Mouse (Mus musculus) myocyte (in vitro differentiated cells): ENCODE data around the gene Utf1. TPM values are rescaled to one million over a fixed set of nuclear protein-coding genes. Genes with fewer than 3 reads are reported as not detected.
A peak's percentile ranks its signal among the peaks of the same experiment; 100 is the strongest.

Experiments used
- H3K27me3 ChIP-seq: one replicate; pipeline ENCODE4 v1.6.1; 2011; ENCODE audit not compliant: control insufficient read depth, insufficient read depth, insufficient read length
- H3K36me3 ChIP-seq: one replicate; pipeline ENCODE4 v1.6.1; 2011; ENCODE audit not compliant: control insufficient read depth, insufficient read depth
- H3K4me2 ChIP-seq: one replicate; pipeline ENCODE4 v1.6.1; 2011; ENCODE audit warnings: low read depth, control low read depth
- H3K4me3 ChIP-seq: one replicate; pipeline ENCODE4 v1.5.1; 2011; ENCODE audit warnings: mild to moderate bottlenecking, control low read depth, moderate library complexity
- H3K79me2 ChIP-seq: one replicate; pipeline ENCODE4 v1.6.1; 2011; ENCODE audit not compliant: control insufficient read depth, insufficient read depth
- H3ac ChIP-seq: one replicate; pipeline ENCODE4 v1.6.1; 2011; ENCODE audit not compliant: control insufficient read depth, insufficient read length
- CEBPB ChIP-seq: IDR thresholded peaks from 2 replicates; pipeline ENCODE4 v1.6.1; 2011; ENCODE audit warnings: mild to moderate bottlenecking, moderate library complexity; ENCODE audit not compliant: poor library complexity, insufficient read depth, severe bottlenecking
- E2F4 ChIP-seq: IDR thresholded peaks from one replicate; pipeline ENCODE4 v1.6.1; 2011; ENCODE audit warnings: mild to moderate bottlenecking, control low read depth, moderate library complexity; ENCODE audit not compliant: insufficient read depth
- MAX ChIP-seq: IDR thresholded peaks from one replicate; pipeline ENCODE4 v1.6.1; 2011; ENCODE audit warnings: low read depth, mild to moderate bottlenecking, control low read depth
- MYOD1 ChIP-seq, 3 experiments: IDR thresholded peaks; one replicate each; pipeline ENCODE4 v1.6.1; 2011; ENCODE audit warnings: control low read depth in 2 of 3, low read depth in 2 of 3, mild to moderate bottlenecking in 2 of 3, moderate library complexity in 1 of 3; ENCODE audit not compliant: insufficient read length in 2 of 3, control insufficient read depth in 1 of 3
- MYOG ChIP-seq, 3 experiments: IDR thresholded peaks; one replicate each; pipeline ENCODE4 v1.6.1; 2011; ENCODE audit warnings: control low read depth in 2 of 3, low read depth in 2 of 3, mild to moderate bottlenecking in 2 of 3; ENCODE audit not compliant: insufficient read length in 2 of 3, control insufficient read depth in 1 of 3, insufficient read depth in 1 of 3
- POLR2A ChIP-seq: IDR thresholded peaks from one replicate; pipeline ENCODE4 v1.6.1; 2011; ENCODE audit warnings: low read depth, mild to moderate bottlenecking, control low read depth, moderate library complexity; ENCODE audit not compliant: insufficient read length
- POLR2AphosphoS2 ChIP-seq: IDR thresholded peaks from one replicate; pipeline ENCODE4 v1.6.1; 2011; ENCODE audit warnings: low read depth, control low read depth; ENCODE audit not compliant: insufficient read length
- REST ChIP-seq: IDR thresholded peaks from one replicate; pipeline ENCODE4 v1.6.1; 2011; ENCODE audit warnings: mild to moderate bottlenecking, control low read depth, moderate library complexity; ENCODE audit not compliant: insufficient read depth, insufficient read length
- SRF ChIP-seq: IDR thresholded peaks from one replicate; pipeline ENCODE4 v1.6.1; 2011; ENCODE audit warnings: low read depth; ENCODE audit not compliant: control insufficient read depth, insufficient read length
- TCF12 ChIP-seq: IDR thresholded peaks from one replicate; pipeline ENCODE4 v1.6.1; 2011; ENCODE audit warnings: mild to moderate bottlenecking, control low read depth; ENCODE audit not compliant: poor library complexity, insufficient read depth, severe bottlenecking
- TCF3 ChIP-seq: IDR thresholded peaks from one replicate; pipeline ENCODE4 v1.6.1; 2011; ENCODE audit warnings: low read depth, control low read depth; ENCODE audit not compliant: insufficient read length
- USF1 ChIP-seq: IDR thresholded peaks from one replicate; pipeline ENCODE4 v1.6.1; 2011; ENCODE audit warnings: low read depth, mild to moderate bottlenecking, control low read depth, moderate library complexity
- polyA plus RNA-seq: library from polyadenylated mRNA; unstranded; fragments of >200 nt; fragmentation: generic; extraction: Trizol; gene quantifications from one replicate; pipeline ENCODE4 v1.2.1, GENCODE M21; 2012; ENCODE audit warnings: missing spikeins

The Utf1 gene
- polyA plus RNA-seq, 1 experiment, result not detected

DNA sequence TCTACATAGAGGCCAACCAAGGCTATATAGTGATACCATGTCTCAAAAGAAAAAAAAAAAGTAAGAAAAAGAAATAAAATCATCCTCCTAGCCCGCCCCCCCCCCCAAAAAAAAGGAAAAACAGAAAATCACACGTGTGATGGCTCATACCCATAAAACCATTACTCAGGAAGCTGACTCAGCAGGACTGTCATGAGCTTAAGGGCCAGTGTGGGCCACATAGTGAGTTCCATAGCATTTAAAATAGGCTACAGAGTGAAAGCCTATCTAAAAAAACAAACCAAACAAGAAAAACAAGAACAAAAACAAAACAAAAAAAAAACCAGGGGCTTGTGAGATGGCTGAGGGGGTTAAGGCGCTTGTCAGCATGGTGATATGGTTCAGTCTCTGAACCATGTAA, 37.2 kb downstream of the Utf1 start:
- H3K27me3 ChIP-seq, result no peaks in the 10 kb centered on the region
- no peak for TF ChIP-seq TCF12
- no peak for TF ChIP-seq POLR2A
- TF ChIP-seq SRF, result no peak
- no peak for TF ChIP-seq REST
- TF ChIP-seq POLR2AphosphoS2, result no peak
- no peak for TF ChIP-seq TCF3
- no peak for TF ChIP-seq CEBPB
- no peak for TF ChIP-seq MYOG (IDR thresholded peaks at IDR 0.05; ENCODE audit: control insufficient read depth in 1 of 3, insufficient read depth in 1 of 3, insufficient read length in 2 of 3, low read depth in 2 of 3)
- no peak for TF ChIP-seq MYOD1 (IDR thresholded peaks at IDR 0.05; ENCODE audit: control insufficient read depth in 1 of 3, insufficient read length in 2 of 3, low read depth in 2 of 3)
- no peak for TF ChIP-seq MAX
- TF ChIP-seq USF1, result no peak
- no peak for TF ChIP-seq E2F4

DNA sequence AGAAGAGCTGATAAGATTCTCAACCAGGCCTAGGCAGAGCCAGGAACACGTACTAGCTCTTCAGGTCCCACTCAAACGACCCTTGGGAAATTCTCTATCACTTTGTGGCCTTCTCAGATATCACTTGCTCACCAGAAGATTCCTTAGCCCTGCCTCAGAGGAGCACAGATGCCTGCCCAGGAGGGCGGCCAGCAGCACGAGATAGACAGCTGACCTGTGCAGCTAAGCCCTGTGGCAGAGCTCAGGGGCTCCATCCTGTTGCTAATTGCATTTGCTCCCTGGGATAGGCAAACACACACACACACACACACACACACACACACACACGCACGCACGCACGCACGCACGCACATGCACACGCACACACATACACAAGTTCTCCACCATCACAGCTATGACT, 38.5 kb downstream of the Utf1 start:
- Histone ChIP-seq H3K79me2 (no peaks in the 10 kb centered on the region), H3K4me2 (no peak overlapping the region), H3K4me3 (no peak overlapping the region), H3ac (no peak overlapping the region), H3K36me3 (no peaks in the 10 kb centered on the region), H3K27me3 (no peaks in the 10 kb centered on the region)
- TF ChIP-seq E2F4 (no peak), MYOG (IDR thresholded peaks at IDR 0.05; ENCODE audit: control insufficient read depth in 1 of 3, insufficient read depth in 1 of 3, insufficient read length in 2 of 3, low read depth in 2 of 3) (peak in 2 of 3 experiments; percentile 84 to 94), MYOD1 (IDR thresholded peaks at IDR 0.05; ENCODE audit: control insufficient read depth in 1 of 3, insufficient read length in 2 of 3, low read depth in 2 of 3) (peak in 2 of 3 experiments; percentile 68 to 87), USF1 (no peak), TCF12 (no peak), TCF3 (peak; percentile 50), POLR2A (no peak), MAX (no peak)

More for the DNA sequence above, 37.2 kb downstream of the Utf1 start:
- no peak overlapping the region for H3K4me3 ChIP-seq
- H3K79me2 ChIP-seq, result no peaks in the 10 kb centered on the region
- H3K4me2 ChIP-seq, result no peak overlapping the region
- H3K36me3 ChIP-seq, result no peaks in the 10 kb centered on the region
- H3ac ChIP-seq, result no peak overlapping the region

DNA sequence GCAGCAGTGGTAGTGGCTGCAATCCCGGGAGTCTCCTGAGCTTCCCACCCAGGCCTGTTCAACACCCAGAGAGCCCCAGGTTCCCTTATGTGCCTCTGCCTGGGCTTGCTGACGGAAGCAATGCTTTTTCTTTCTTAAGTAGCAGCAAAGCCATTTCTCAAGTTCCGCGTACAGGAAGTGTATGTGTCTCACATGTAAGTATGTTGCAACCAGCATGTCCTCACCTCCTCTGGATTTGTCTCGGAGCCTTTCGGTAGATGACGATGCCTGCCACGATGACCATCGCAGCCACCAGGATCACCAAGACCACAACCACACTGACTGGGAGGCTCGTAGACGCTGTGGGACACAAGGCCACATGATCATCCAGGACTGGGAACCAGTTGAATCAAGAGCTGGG, 40.9 kb downstream of the Utf1 start:
- H3K36me3 ChIP-seq, result no peaks in the 10 kb centered on the region
- no peak overlapping the region for H3K4me2 ChIP-seq
- TF ChIP-seq MYOD1 (IDR thresholded peaks at IDR 0.05; ENCODE audit: control insufficient read depth in 1 of 3, insufficient read length in 2 of 3, low read depth in 2 of 3), result no peak
- no peak for TF ChIP-seq SRF
- no peak for TF ChIP-seq TCF12
- TF ChIP-seq MYOG (IDR thresholded peaks at IDR 0.05; ENCODE audit: control insufficient read depth in 1 of 3, insufficient read depth in 1 of 3, insufficient read length in 2 of 3, low read depth in 2 of 3), result no peak
- TF ChIP-seq CEBPB, result no peak
- TF ChIP-seq USF1, result no peak
- TF ChIP-seq E2F4, result no peak
- no peak for TF ChIP-seq MAX
- H3ac ChIP-seq, result no peak overlapping the region
- H3K4me3 ChIP-seq, result no peak overlapping the region
- H3K79me2 ChIP-seq, result no peaks in the 10 kb centered on the region
- H3K27me3 ChIP-seq, result no peaks in the 10 kb centered on the region

DNA sequence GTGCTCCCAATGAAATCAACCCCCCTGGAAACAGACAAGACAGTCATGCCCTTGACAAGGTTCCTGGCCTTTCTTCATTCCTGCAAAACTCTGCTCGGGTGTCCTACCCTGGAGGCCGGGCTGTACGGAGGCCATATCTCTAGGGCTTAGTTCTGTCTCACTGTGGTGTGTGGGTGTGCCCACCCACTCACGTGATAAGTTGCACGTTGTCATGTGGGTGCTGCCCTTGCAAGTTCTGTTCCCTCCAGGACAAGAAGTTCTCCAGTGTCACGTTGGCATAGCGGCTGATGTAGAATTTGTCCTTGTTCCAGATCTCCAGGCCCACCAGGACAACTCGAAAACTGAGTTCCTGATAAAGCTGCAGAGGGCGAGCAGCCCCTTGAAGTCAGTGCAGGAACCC, 44.7 kb downstream of the Utf1 start:
- Histone ChIP-seq H3K4me3 (no peak overlapping the region), H3K79me2 (no peaks in the 10 kb centered on the region), H3K27me3 (no peaks in the 10 kb centered on the region), H3K36me3 (no peaks in the 10 kb centered on the region), H3K4me2 (no peak overlapping the region), H3ac (no peak overlapping the region)
- TF ChIP-seq SRF (no peak), MYOG (IDR thresholded peaks at IDR 0.05; ENCODE audit: control insufficient read depth in 1 of 3, insufficient read depth in 1 of 3, insufficient read length in 2 of 3, low read depth in 2 of 3) (no peak), USF1 (no peak), POLR2A (no peak), CEBPB (no peak), E2F4 (no peak), MAX (no peak), MYOD1 (IDR thresholded peaks at IDR 0.05; ENCODE audit: control insufficient read depth in 1 of 3, insufficient read length in 2 of 3, low read depth in 2 of 3) (no peak), TCF3 (no peak), TCF12 (no peak)

DNA sequence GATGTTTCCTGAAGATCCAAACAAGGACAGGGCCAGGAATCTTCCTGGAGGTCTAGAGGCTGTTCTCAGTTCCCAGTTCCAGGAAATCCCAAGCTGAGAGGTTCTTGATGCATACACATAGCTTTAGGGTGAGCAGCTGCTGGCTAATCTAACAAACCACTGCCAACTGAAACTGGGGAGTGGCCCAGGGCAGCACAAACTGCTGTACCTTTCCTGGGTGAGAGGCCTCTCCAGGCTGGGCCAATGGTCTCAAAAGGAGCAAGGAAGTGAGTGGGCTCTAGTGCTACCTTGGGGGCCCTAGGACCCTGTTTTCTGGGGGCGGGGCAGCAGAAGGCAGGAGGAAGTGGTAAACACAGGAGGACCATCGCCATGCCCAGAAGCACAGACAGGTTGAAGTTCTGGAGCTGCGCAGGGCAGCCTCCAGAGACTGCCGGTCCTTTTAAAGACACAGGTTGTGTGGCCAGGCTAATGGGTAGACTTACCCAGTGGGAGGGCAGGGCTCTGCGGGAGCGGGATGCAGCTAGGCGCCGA, 47.3 kb downstream of the Utf1 start:
- H3K36me3 ChIP-seq, result peaks cover 5% of the 10 kb centered on the region
- TF ChIP-seq POLR2A (no peak), MYOG (IDR thresholded peaks at IDR 0.05; ENCODE audit: control insufficient read depth in 1 of 3, insufficient read depth in 1 of 3, insufficient read length in 2 of 3, low read depth in 2 of 3) (peak in 1 of 3 experiments; percentile 31)
- H3K4me3 ChIP-seq, result no peak overlapping the region
- no peaks in the 10 kb centered on the region for H3K79me2 ChIP-seq
- H3K4me2 ChIP-seq, result no peak overlapping the region
- no peak overlapping the region for H3ac ChIP-seq
- no peaks in the 10 kb centered on the region for H3K27me3 ChIP-seq
